Mouse (Mus musculus): ENCODE measurements around the gene P2rx7. TPM values are rescaled to one million over a fixed set of nuclear protein-coding genes. Genes with fewer than 3 reads are reported as not detected.

The P2rx7 gene
- polyA plus RNA-seq, 1 experiment = 53.2 TPM

DNA sequence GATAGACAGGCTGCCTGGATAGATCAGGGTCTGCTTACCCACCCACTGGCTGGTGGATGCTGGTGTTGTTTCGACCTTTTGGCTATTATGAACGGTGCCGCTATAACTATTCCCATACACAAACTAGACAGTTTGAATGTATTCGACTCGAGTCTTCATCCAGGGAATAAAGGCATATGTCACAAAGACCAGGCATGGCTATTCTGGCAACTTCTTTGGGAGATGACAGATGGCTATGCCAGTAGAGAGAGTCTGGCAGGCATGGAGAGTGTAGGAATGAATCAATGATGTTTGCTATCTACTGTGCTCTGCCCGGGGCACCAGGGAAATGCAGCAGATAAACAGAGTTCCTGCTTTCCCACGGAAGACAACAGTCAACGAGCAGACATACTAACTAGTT lies 36.2 kb downstream of the P2rx7 start:
- TF ChIP-seq POLR2A (IDR thresholded peaks at IDR 0.05; ENCODE audit: borderline replicate concordance, extremely low read depth, low read depth, low read length) (no peak), CTCF (IDR thresholded peaks at IDR 0.05; ENCODE audit: insufficient read depth, low read length) (no peak)
- H3K4me1 ChIP-seq (ENCODE audit: control insufficient read depth, insufficient read depth, low read length) = peaks cover 4% of the 10 kb centered on the region
- H3K4me3 ChIP-seq (replicated peaks; ENCODE audit: extremely low read depth, low read depth, low read length) = no peak overlapping the region
- WGBS = 82% methylated on average over 8 of the region's 8 CpGs
- DNase-seq = no peak

- no peak for DNase-seq
- TF ChIP-seq CTCF (IDR thresholded peaks at IDR 0.05; ENCODE audit: insufficient read depth, low read length) (no peak), POLR2A (IDR thresholded peaks at IDR 0.05; ENCODE audit: borderline replicate concordance, extremely low read depth, low read depth, low read length) (no peak)
- Histone ChIP-seq H3K4me3 (replicated peaks; ENCODE audit: extremely low read depth, low read depth, low read length) (no peak overlapping the region), H3K4me1 (ENCODE audit: control insufficient read depth, insufficient read depth, low read length) (peaks cover 4% of the 10 kb centered on the region)
- 86% methylated on average over 12 of the region's 12 CpGs for WGBS
These were observed 37.6 kb downstream of the P2rx7 start for GRCm38 (mm10) chr5:122681276-122681675.

DNA sequence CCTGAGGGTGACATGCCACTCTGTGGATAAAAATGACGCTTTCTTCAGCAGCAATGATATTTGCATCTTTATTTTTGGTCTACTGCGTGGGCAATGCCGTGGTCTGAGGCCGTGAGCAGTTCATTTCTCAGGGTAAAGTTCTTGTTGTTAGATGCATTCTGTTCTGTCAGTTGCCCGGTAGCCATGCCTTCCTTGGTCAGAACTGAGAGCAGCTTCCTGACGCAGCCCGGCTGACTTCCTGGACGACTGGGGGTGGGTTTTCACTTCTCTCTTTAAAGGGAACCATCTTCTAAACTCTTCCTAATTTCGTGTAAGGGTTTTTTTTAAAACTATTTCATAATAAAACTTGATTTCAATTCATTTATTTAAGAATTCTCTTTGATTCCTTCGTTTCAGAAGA lies 40.2 kb downstream of the P2rx7 start:
- 50% methylated on average over 10 of the region's 10 CpGs for WGBS
- DNase-seq = no peak
- H3K4me3 ChIP-seq (replicated peaks; ENCODE audit: extremely low read depth, low read depth, low read length) = no peak overlapping the region
- TF ChIP-seq CTCF (IDR thresholded peaks at IDR 0.05; ENCODE audit: insufficient read depth, low read length) (no peak), POLR2A (IDR thresholded peaks at IDR 0.05; ENCODE audit: borderline replicate concordance, extremely low read depth, low read depth, low read length) (no peak)
- H3K4me1 ChIP-seq (ENCODE audit: control insufficient read depth, insufficient read depth, low read length) = peaks cover 4% of the 10 kb centered on the region

DNA sequence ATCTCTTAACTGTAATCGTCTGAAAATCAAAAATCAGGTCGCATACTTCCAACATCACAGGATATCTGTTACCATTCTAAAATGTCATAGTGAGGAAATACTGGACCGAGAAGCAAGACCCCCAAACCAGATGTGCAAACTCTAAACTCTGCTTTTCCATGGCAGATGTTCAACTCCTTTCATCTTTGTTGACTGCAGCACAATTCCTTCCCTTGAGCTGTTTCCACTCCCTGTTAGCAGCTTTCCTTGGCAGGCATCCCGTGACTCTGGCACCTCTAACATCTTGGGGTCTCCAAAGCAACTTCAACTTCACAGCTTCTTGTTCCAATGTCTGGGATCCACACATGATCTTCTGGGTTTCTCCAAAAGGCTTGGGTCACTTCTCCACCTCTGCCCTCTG lies 43.7 kb downstream of the P2rx7 start:
- no peak overlapping the region for H3K4me3 ChIP-seq (replicated peaks; ENCODE audit: extremely low read depth, low read depth, low read length)
- DNase-seq = no peak
- H3K4me1 ChIP-seq (ENCODE audit: control insufficient read depth, insufficient read depth, low read length) = no peaks in the 10 kb centered on the region
- 62% methylated on average over 4 of the region's 4 CpGs for WGBS
- TF ChIP-seq CTCF (IDR thresholded peaks at IDR 0.05; ENCODE audit: insufficient read depth, low read length) = no peak
- TF ChIP-seq POLR2A (IDR thresholded peaks at IDR 0.05; ENCODE audit: borderline replicate concordance, extremely low read depth, low read depth, low read length) = no peak

- WGBS = 80% methylated on average over 7 of the region's 7 CpGs
- peaks cover 4% of the 10 kb centered on the region for H3K4me1 ChIP-seq (ENCODE audit: control insufficient read depth, insufficient read depth, low read length)
- DNase-seq = no peak
- H3K4me3 ChIP-seq (replicated peaks; ENCODE audit: extremely low read depth, low read depth, low read length) = no peak overlapping the region
- no peak for TF ChIP-seq POLR2A (IDR thresholded peaks at IDR 0.05; ENCODE audit: borderline replicate concordance, extremely low read depth, low read depth, low read length)
- TF ChIP-seq CTCF (IDR thresholded peaks at IDR 0.05; ENCODE audit: insufficient read depth, low read length) = no peak
These were observed 45.4 kb downstream of the P2rx7 start for GRCm38 (mm10) chr5:122689153-122689552.

DNA sequence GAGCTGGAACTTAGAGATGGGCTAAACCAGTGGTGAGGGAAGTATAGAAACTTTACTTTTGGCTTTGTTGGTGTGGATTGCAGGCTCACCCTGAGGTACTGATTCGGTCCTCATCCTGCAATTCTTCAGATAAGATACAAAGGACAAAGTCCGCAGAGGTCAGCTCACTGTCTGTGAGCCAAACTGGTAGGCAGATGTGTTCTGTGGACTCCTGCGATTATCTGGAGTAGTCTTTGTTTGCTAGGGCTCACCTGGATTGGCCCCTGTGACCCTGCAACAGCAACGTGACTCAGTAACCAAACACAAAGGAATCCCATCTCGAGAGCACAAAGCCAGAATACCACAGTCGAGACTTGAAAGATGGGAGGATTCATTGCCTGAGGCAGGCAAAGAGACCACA lies 46.8 kb downstream of the P2rx7 start:
- H3K4me1 ChIP-seq (ENCODE audit: control insufficient read depth, insufficient read depth, low read length) = peaks cover 5% of the 10 kb centered on the region
- 68% methylated on average over 6 of the region's 6 CpGs for WGBS
- DNase-seq = no peak
- TF ChIP-seq POLR2A (IDR thresholded peaks at IDR 0.05; ENCODE audit: borderline replicate concordance, extremely low read depth, low read depth, low read length) (no peak), CTCF (IDR thresholded peaks at IDR 0.05; ENCODE audit: insufficient read depth, low read length) (no peak)
- H3K4me3 ChIP-seq (replicated peaks; ENCODE audit: extremely low read depth, low read depth, low read length) = no peak overlapping the region

- 36% methylated on average over 13 of the region's 13 CpGs for WGBS
- peaks cover 13% of the 10 kb centered on the region for H3K4me1 ChIP-seq (ENCODE audit: control insufficient read depth, insufficient read depth, low read length)
- TF ChIP-seq CTCF (IDR thresholded peaks at IDR 0.05; ENCODE audit: insufficient read depth, low read length) = no peak
- no peak for TF ChIP-seq POLR2A (IDR thresholded peaks at IDR 0.05; ENCODE audit: borderline replicate concordance, extremely low read depth, low read depth, low read length)
- no peak overlapping the region for H3K4me3 ChIP-seq (replicated peaks; ENCODE audit: extremely low read depth, low read depth, low read length)
- no peak for DNase-seq
These were observed 49.9 kb downstream of the P2rx7 start for GRCm38 (mm10) chr5:122693431-122694207.

GRCm38 (mm10) chr5:122695516-122695915 lies 51.8 kb downstream of the P2rx7 start:
- Histone ChIP-seq H3K4me1 (ENCODE audit: control insufficient read depth, insufficient read depth, low read length) (peaks cover 24% of the 10 kb centered on the region), H3K4me3 (replicated peaks; ENCODE audit: extremely low read depth, low read depth, low read length) (no peak overlapping the region)
- no peak for DNase-seq
- TF ChIP-seq CTCF (IDR thresholded peaks at IDR 0.05; ENCODE audit: insufficient read depth, low read length) = no peak
- WGBS = 79% methylated on average over 8 of the region's 8 CpGs

DNA sequence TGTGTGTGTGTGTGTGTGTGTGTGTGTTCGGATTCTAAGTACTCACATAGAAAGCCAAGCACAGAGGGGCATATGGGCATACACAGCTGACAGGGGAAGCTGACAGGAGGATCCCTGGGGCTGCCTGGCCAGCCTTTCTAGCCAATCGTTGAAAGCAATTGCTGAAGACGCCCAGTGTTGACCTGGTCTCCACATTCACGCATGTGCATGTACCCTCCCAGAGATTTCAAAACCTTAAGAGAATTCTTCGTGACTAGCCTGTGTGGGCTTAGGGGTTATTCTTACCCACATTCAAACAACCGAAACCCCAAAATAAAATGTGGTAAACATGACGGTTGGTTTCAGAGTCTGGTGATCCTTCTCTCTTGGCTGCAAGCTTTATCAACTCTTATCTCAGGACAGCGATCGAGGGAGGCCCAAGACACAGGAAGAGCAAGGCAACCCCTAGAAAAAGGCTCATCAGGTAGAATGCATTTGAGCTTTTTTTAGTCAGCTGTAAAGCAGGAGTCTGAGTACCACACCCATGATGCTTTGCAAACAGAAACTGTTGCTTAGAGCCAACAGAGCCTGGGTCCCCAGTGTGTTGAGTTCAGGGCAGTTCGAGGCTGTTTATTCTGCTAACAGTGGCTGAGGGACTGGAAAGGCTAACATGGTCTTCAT lies 54.5 kb downstream of the P2rx7 start:
- Histone ChIP-seq H3K4me1 (ENCODE audit: control insufficient read depth, insufficient read depth, low read length) (peaks cover 25% of the 10 kb centered on the region), H3K4me3 (replicated peaks; ENCODE audit: extremely low read depth, low read depth, low read length) (no peak overlapping the region)
- DNase-seq = no peak
- WGBS = 51% methylated on average over 10 of the region's 10 CpGs
- TF ChIP-seq CTCF (IDR thresholded peaks at IDR 0.05; ENCODE audit: insufficient read depth, low read length) = no peak
- TF ChIP-seq POLR2A (IDR thresholded peaks at IDR 0.05; ENCODE audit: borderline replicate concordance, extremely low read depth, low read depth, low read length) = no peak

GRCm38 (mm10) chr5:122698701-122699060 lies 55.0 kb downstream of the P2rx7 start:
- WGBS = 30% methylated on average over 9 of the region's 9 CpGs
- TF ChIP-seq CTCF (IDR thresholded peaks at IDR 0.05; ENCODE audit: insufficient read depth, low read length) = no peak
- Histone ChIP-seq H3K4me3 (replicated peaks; ENCODE audit: extremely low read depth, low read depth, low read length) (no peak overlapping the region), H3K4me1 (ENCODE audit: control insufficient read depth, insufficient read depth, low read length) (peaks cover 25% of the 10 kb centered on the region)
- DNase-seq = no peak
